Mouse (Mus musculus) CH12.LX (cell line): ENCODE measurements around the gene Ctsw.

Source experiments
- E2F4 ChIP-seq: IDR thresholded peaks from 2 replicates; pipeline ENCODE4 v1.6.1; 2011; ENCODE audit warnings: low read depth, low read length, improper control_type of control experiment; ENCODE audit not compliant: insufficient replicate concordance
- POLR2AphosphoS2 ChIP-seq: IDR thresholded peaks from 2 replicates; pipeline ENCODE4 v1.6.1; 2011; ENCODE audit warnings: low read depth, low read length, improper control_type of control experiment
- SIN3A ChIP-seq: IDR thresholded peaks from 2 replicates; pipeline ENCODE4 v1.6.1; 2012; ENCODE audit warnings: low read length, improper control_type of control experiment, inconsistent platforms

- TF ChIP-seq SIN3A (no peak), POLR2AphosphoS2 (no peak), E2F4 (no peak)
These were observed 16.2 kb upstream of the Ctsw start for GRCm38 (mm10) chr19:5484496-5484895.
